Mouse (Mus musculus): ENCODE results near the gene Mmp14.

Mmp14 gene

DNA sequence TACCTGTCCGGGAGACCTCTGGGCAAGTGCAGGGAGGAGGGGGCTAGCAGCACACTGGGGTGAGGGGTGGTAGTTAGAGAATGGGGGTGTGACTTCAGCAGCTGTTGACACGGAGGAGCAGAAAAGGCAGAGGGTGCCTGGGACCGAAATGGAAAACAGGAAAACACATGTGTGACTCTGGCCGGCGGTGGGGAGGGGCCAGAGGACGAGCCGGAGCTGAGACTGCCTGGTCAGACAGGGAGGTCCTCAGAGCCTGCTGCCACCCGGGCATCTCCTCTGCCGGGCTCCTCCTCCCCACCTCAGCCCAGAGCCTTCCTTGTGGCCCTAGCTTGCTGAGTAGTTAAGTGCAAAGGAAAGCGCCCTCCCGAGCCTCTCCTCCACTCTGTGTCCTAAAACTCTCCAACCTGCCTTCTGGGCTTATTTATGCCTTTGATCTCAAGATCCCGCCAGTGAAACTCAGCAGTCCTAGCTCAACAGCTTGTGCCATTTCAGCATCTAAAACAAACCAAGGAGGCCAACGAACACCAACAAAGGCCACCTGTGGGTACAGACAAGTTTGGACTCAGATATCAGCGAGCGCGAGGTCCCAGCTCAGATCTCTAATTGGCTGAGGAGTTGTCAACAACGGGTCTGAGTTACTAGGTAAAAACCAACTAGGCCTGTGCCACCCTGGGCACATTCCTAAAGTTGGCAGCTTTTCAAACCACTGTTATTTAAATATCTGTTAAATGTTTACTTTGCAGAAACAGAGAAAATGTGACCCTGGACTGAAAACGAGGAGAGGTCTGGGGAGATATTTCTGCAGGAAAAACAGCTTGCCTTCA, 17.3 kb upstream of the Mmp14 start:
- DNase-seq (ENCODE audit: low spot score in 2 of 2), result no peak

- no peak for DNase-seq (ENCODE audit: low spot score in 2 of 2)
These were observed 16.0 kb upstream of the Mmp14 start for GRCm38 (mm10) chr14:54415241-54416020.

GRCm38 (mm10) chr14:54416229-54416775, 15.1 kb upstream of the Mmp14 start:
- DNase-seq (ENCODE audit: low spot score in 2 of 2), result no peak

DNA sequence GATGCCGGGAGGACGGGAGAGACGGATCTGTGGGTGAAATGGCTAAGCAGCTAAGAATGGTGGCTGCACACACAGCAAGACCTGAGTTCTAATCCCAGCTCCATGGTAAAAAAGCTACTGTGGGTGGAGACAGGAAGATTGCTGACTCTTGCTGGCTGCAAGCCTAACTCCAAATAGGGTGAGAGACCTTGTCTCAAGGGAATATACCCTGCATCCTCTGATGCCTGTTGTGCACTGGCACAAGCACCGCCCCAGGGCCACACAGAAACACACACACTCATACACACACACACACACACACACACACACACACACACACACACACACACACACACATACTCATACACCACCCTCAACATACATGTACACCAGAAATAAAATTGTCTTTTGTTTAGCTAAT, 14.6 kb upstream of the Mmp14 start:
- no peak for DNase-seq (ENCODE audit: low spot score in 2 of 2)

DNA sequence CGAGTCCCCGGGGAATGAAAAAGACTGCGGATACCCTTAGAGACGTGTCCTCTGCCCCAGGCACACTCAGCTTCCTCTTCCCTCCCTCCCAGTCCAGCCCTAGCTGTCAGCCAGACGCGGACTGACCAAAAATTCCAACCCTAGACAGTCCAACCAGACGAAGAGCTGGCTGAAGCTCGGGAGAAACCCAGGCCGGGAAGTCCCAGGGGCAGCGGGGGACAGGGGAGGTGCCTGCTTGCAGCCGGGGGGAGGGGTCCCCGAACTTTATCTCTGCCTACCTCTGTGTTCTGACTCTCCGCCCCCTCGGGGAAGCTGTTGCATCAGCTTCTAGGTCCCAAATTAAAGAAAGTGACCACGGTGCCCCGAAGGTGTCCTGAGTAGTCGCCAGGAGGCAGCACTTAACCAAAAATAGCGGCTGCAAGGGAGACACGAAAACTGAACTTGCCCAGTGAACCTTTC, 13.8 kb upstream of the Mmp14 start, which contains the start of gene Slc7a7:
Gene Slc7a7 (minus strand): TSS at position 158 of the 459 bp plus-strand sequence.
- DNase-seq (ENCODE audit: low spot score in 2 of 2), result no peak

- no peak for DNase-seq (ENCODE audit: low spot score in 2 of 2)
These were observed 10.4 kb upstream of the Mmp14 start for GRCm38 (mm10) chr14:54421014-54421413.

- no peak for DNase-seq (ENCODE audit: low spot score in 2 of 2)
These were observed 8.0 kb upstream of the Mmp14 start for GRCm38 (mm10) chr14:54423406-54423805.

- DNase-seq (ENCODE audit: low spot score in 2 of 2), result no peak
These were observed 6.8 kb upstream of the Mmp14 start for GRCm38 (mm10) chr14:54424634-54425033.

- no peak for DNase-seq (ENCODE audit: low spot score in 2 of 2)
These were observed 5.9 kb upstream of the Mmp14 start for GRCm38 (mm10) chr14:54425540-54425939.

- no peak for DNase-seq (ENCODE audit: low spot score in 2 of 2)
These were observed 5.3 kb upstream of the Mmp14 start for GRCm38 (mm10) chr14:54426003-54426688.

DNA sequence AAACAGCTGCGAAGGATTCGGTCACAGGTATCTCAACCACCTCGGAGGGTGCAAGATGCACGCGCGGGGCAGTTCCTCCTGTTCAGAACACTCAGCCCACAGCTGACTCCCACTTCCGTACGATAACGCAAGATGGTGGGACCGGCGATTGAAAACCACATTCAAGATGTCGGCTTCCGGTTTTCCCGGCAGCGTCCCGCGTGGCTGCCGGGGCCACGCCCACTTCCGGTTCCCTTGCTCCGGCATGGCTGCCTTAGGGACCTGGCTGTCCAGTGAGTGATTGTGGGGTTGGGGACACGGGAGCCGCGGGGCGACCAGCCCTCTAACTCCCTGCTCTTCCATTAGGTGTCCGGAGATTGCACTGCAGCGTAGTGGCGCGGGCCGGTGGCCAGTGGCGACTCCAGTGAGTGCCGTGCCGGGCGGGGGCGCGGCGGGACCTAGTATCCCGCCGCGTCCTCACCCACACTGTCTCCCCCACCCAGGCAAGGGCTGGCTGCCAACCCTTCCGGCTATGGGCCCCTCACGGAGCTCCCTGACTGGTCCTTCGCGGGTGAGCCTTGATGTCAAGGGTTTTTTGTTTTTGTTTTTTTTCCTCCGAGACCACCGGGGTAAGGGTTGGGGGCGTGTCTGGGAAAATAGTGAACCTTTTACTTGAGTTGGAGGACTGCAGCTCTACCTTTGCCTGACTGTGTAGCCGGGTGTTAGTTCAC, 4.6 kb upstream of the Mmp14 start, which contains the start of gene Mrpl52:
Gene Mrpl52 (plus strand): TSS at position 221 of the 710 bp plus-strand sequence.
- DNase-seq (ENCODE audit: low spot score in 2 of 2), result peak; percentile 89 to 94

- no peak for DNase-seq (ENCODE audit: low spot score in 2 of 2)
These were observed 3.7 kb upstream of the Mmp14 start for GRCm38 (mm10) chr14:54427696-54428095.

DNA sequence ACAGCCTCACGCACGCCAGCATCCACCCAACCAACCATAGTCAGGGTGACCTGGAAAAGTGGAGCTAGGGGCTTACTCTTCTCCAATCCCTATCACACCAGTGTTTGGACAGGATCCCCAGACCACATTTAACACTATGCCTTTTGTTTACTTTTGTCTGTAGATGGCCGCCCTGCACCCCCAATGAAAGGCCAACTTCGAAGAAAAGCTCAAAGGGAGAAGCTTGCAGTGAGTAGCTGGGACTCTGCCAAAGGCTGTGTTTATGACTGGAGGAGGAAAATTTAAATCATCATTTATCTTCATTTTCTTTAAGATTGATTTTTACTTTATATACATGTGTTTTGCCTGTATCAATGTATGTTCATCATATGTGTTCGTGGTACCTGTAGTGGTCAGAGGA, 3.0 kb upstream of the Mmp14 start:
- DNase-seq (ENCODE audit: low spot score in 2 of 2), result no peak

- no peak for DNase-seq (ENCODE audit: low spot score in 2 of 2)
These were observed 1.9 kb upstream of the Mmp14 start for GRCm38 (mm10) chr14:54429332-54430093.

DNA sequence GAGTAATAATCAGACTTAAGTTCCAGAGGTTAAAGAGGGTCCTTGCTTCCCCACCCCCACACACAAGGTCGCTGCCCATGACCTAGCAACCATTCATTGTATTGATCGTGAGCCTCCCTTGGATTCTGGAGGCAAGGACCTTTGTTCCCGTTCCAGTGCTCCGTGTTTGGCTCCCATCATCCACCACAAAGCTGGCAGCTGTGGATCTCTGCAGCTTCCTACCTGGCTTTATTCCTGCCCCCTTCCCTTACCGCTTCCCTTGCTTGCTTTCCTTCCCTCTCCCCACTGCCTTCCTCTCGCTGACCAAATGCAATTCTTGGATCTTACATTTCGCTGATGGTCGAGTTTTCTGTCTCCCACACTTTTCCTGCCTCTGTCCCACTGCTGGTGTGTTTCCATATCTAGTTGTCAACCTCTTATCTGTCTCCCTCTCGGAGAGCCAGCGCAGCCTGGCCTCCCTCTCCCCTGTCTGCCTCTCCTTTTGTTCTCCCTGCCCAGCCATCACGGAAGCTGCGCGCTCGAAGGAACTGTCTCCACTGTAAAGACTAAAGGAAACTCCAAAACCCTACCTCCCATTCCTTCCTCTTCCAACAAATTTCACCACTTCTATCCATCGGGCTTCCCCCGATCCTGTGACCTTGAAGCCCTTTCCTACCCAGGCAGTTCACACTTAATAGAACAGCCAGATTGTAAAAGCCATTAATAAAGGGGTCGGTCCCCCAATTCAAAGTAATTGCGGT, 836 bp upstream of the Mmp14 start:
- DNase-seq (ENCODE audit: low spot score in 2 of 2), result no peak

DNA sequence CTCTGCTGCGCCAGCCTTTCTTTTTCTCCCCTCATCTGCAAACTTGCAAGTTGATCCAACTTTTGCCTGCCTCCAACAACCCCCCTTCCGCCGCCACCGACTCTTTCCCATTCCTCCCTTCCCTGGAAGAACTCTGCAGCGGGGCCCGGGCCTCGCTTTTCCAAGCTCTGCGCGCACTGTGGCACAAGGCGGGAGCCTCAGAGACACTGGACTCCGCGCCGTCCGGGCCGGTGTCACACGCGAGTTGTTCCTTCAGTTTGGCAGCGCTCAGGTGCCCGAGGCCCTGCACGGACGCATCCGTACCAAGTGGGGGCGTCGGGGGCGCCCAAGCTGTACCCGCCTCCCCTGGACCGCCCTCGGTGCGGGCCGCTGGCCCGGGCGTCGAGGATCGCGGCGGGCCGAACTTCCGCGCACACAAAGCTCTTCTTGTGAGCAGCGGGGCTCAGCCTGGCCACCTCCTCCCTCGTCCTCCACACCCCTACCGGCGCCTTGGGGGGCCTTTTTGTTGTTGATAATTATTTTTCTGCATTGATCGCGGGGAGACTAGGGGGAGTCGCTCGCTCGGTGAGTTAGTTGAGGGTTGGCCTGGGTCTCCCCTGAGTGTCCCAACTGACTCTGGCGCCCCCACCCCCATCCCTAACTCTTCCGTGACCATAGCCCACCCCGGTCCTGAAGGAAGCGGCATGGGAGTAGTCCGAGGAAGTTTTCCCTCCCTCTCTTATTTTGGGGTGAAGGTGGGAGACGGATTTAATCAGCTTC, 845 bp downstream of the Mmp14 start:
- no peak for DNase-seq (ENCODE audit: low spot score in 2 of 2)

GRCm38 (mm10) chr14:54432837-54433830, 1.7 kb downstream of the Mmp14 start:
- peak in 1 of 2 experiments; percentile 22 for DNase-seq (ENCODE audit: low spot score in 2 of 2)

All from right cerebral cortex, adult 2 months (tissue).